Mouse (Mus musculus) CD8-positive naive resting alpha-beta T cell, adult 2 months (primary cell): ENCODE measurements around the gene Atp1a2.

Experiments
- DNase-seq, 2 experiments: peaks; one replicate each; pipeline ENCODE4 v3.0.0; 2022; ENCODE audit warnings: low read depth in 2 of 2, low spot score in 2 of 2

Atp1a2 gene

DNA sequence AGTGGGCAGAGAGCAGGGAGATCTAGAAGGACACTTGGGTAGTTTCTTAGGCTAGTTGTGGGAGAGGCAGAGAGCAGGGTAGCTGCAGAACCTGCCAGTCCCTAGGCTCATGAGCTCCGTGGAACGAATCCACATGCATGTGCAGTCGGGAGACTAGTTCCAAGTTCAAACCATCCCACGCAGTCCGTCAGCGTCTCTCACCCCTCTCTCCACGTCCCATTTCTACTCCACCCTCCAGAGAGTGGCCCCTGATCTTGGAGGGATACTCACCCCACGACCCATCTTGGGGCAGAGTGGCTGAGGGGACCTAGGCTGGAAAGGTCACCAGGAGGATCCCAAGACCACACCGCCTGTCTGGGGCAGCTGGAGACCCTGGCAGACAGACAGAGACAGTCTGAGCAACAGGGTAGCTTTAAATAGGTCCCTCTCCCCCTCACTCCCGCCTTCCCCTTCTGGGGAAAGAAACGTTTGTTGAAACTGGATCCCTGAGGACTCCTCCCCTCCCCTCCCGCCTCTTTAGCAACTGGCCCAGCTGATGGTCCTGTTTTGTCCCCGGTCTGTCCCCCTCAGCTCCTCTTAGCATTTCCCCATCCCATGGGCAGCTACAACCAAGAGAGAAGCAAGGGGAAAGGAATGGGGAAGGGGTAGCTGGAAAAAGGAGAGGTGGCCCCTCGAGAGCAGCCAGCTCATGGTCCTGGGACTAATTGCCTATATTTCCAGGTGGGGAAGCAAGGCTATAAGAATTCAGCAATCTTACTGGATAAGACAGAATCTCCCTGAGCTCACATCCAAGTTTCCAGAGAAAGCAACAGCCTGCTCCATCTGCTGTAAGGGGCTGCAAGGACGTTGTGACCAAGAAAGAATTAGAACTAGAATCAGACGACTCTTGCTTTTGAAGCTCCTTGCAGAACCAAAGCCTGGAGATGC is at the start of gene Atp1a2:
Atp1a2 (minus strand) TSS at position 454 of the 927 bp plus-strand sequence.
- DNase-seq: no peak

DNA sequence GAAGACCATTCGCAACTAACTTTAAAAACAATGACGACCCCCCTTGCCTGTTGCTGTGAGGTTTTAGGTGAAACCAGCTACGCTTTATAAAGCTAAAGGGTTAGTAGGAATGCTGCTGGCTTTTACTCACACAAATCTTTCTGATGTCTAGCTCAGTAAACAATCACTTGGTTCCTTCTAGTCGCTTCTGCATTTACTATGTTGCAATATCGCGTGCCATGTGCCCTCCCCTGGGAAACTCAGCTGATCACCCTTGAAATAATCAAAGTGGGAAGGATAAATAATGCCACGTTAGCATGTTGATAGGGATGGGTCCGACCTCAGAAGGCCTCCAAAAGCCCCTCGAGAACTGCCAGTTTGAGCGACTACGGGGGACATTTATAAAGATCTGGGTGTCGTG is 49.5 kb upstream of the Atp1a2 start:
- no peak for DNase-seq

DNA sequence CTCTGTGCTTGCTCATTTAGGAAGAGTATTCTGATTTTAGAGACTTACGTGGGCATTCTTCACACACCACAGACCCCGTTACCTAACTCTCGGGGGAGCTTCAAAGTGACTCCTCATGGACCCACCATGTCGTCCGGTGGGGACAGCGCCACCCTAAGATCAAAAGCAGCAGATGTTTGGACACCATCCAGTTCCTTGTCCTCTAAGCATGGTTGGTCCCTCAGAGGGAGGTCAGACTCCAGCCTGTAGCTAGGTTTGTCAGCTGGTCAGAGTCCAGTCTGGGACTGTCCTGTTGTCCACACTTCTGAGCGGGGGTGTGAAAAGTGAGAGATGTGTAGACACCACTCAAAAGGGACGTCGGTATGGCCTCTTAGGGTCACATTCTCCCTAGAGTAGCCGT is 48.8 kb upstream of the Atp1a2 start:
- no peak for DNase-seq

DNA sequence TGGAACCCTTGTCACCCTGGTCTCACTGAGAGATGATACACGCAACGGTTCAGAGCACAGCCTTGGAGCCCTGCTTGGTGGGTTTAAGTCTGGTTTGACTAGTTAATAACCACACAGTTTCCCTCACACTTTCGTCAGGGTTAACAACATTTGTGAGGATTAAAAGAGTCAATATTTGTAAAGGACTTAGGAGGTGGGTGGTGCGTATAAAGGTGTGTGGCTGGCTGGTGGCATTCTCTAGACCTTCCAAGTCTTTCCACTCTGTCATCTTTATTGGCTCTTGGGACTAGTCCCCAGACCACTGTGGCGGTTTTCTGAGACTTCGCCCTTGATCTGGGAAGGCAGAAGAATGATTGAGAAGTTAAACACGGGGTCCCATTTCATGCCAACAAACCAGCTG is 47.0 kb upstream of the Atp1a2 start:
- no peak for DNase-seq

DNA sequence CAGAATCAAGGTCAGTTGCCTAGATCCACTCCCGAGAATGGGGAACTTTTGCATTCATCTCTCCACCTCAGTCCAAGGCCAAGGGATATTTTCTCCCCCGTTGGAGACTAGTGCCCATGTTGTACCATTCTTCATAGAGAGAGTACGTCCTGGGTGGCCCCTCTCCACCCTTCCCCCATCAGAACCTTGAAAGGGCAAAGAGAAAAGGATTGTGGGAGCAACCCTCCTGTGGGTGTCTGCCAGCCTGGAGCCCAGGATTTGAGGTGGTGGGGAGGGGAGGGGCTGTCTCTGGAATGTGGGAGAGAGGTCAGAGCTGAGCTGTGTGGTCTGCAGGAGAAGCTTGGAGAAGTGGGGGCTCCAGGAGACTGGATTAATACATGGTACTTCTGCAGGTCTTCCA is 46.0 kb upstream of the Atp1a2 start:
- no peak for DNase-seq

DNA sequence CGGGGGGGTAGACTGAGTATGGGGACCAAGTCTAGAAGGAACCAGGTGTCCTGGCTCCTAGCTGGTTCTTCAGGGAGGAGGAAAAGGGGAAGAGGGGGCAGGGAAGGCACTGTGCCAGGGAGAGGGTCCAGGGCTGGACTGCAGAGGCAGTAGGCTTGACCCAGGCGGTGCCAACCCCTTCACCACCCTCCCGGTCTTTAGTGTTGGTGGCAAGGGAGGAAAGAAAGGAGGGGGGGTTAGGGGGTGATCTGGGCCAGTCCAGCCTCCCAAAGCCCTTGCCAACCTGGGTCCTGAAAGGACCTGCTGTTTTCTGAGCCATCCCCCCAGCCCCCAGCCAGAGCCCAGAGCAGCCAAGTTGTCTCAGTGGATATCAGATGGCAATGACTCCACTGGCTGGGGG is 44.9 kb upstream of the Atp1a2 start:
- DNase-seq: no peak

DNA sequence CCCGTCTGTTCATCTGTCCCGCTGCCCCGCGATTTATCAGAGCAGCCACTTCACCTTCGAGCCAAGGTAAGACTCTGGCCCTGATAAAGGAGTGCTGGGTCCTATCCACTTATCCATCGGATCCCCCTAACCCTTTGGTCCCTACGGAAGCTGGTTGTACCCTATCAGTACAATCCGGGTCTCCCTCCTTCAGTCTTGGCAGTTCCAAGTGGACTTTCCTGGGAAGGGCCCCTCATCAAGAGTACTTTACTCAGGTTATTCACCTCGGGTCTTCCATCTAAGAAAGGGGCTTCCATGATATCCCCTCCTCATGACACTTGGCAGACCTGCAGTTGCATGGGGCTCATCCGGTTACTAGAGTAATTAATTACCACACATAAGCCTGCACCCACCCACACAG is 43.5 kb upstream of the Atp1a2 start:
- DNase-seq: no peak

DNA sequence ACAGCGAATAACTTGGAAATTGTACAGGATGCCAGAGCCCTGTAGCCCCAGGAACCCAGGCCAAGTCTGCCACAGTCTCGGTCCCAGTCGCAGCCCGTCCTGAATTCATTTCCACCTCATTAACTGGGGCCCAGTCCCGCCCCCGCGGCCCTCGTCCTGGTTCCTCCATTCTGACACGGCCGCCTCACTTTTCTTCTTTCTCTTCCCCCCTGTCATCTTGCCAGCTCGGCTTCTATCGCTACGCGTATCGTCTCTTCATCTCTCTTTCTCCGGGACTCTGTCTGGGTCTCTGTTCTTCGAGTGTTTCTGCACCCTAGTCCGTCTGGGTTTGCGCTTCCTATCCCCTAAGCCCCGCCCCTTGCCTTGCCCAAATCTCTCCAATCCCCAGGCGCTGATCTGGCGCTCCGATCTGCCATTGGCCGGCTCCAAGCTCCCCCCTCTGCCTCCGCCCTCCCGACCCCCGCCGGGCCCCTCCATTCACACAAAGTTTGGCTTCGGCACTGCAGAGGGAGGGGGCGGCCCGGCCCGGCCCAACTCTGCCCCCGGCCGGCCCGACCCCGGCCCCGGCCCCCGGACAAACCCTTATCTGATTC is 43.0 kb upstream of the Atp1a2 start, which contains the start of gene Kcnj10:
Kcnj10 (plus strand) TSS at position 482 of the 593 bp plus-strand sequence.
- DNase-seq: peak; percentile 27 to 53

DNA sequence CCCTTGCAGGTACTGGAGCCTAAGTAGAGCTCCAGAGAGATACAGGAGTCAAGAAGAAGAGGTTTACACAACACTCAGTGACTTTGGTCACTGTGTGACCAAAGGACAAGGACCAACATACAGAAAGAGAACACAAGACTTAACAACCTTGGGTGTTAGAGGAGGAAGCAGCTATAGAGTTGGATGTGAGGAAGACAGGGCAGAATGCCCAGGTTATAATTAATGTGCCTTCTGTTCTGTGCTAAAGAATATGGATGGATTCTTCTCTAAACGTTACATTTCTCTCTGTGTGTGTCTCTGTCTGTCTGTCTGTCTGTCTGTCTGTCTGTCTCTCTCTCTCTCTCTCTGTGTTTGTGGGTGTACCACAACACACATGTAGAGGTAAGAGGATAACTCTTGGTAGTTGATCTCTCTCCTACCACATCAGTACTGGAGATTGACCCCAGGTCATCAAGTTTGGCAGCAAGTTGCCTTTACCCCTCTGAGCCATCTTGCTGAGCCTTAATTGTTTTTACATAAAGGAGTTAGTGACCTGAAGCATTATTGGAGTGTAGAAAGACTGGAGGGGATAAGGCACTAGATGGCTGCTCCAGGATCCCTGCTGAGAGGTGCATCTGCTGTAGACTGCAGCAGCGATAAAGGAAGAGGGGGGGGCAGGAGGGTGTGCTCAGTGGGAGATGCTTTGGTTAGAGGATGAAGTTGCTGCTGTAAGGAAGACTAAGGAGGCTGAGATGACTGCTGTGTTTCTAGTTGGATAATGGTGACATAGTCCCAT is 39.7 kb upstream of the Atp1a2 start:
- DNase-seq: no peak

DNA sequence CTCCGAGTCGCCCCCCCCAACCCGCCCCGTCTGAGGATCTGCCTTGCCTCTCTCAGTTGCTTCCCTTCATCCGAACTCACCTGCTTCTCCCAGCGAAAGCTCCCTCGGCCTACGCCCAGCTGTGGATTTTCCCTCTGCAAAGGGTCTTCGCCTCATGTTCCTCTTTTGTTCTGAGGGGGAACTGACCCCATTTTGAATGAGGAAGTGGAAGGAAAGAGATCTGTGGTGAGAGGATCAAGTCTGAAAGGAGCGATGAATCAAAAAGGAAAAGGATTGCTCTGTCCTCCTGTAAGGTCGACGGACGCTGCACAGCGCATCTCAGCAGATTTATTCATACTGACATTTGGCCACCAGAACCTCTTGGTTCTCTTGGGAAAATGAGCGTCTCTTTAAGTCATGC is 37.9 kb upstream of the Atp1a2 start:
- no peak for DNase-seq

DNA sequence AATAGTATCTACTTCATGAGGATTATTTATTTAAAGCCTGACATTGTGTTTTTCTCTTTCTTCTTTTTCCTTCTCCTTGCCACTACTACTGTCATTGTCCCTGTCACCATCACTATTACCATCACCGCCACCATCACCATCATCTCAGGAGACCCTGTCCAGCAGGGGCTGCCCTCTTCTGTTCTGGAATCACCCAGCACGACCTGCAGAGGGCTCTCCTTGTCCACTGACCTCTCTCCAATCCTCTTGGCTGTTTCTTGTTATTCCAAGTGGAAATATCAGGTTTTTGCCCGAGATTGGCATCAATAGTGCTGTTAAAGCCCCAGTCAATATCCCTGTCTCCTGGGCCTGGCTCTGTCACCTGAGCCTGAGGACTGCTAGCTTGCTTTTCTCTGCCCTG is 35.6 kb upstream of the Atp1a2 start:
- no peak for DNase-seq

DNA sequence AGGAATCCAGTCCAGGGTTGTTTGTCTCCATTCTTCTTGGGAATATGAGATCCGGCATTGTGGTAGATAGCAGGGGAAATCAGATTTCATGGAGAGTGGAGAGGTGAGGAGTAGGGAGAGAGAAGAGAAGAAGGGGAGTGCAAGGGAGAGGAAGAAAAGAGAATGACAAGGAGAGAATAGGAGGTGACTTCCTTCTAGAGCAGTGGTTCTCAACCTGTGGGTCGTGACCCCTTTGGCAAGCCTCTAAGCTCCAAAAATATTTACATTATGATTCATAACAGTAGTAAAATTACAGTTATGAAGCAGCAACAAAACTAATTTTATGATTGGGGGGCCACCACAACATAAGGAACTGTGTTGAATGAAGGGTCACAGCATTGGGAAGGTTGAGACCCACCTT is 35.1 kb upstream of the Atp1a2 start:
- no peak for DNase-seq

DNA sequence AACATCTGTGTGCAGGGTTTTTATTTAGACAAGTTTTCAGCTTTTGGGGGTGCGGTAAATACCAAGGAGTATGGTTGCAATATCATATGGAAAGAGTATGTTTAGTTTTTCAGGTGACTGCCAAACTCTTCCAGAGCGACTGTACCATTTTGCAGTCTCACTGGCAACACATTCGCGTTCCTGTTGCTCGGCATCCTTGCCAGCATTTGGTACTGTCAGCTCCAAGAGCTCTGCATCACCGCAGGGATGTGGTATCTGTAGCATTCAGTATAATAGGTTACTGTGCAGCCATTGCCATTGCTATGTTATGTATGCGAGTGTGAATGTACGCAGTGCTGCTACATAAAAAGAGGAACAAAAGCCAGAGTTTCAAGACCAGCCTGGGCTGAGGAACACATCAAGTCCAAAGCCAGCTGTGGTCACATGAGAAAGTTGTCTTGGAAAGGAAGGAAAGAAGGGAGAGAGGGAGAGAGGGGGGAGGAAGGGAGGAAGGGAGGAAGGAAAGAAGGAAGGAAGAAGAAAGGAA is 33.6 kb upstream of the Atp1a2 start:
- no peak for DNase-seq

DNA sequence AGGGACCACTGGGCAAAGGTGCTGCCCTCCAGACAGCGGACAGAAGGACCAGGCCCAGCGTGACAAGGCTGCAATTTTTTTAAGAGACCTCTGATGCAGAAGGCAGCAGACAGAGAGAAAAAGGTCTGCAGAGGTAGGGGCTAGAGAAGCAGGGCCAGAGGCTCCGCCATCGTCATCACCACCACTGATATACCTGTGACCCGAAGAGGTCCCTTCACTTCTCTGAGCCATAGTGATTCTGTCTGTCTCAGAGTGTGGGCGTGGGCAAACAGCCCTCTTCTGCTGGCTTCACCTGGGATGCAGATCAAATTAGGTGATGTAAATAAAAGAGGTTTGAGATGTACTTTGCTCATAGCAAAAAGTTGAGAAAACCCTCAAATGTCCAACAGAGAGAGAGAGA is 31.8 kb upstream of the Atp1a2 start:
- no peak for DNase-seq

DNA sequence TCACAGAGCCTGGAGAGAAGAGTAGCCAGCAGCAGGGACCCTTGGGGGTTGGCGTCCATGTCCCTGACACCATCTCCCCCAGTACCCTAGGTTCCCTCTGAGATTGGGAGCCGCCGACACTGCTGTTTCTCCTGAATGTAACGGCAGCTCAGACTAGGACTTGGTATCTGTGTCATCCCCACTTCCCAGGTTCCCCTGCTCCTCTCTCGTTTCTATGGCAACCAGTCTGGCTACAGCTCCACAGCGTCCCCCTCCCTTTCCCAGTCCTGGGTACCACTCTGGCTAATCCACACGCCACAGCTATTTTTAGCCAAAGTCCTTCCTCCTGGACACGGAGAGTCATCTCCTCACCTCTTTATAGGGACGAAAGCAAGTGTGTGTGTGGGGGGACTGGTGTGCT is 31.3 kb upstream of the Atp1a2 start, which contains the start of gene Kcnj9:
Kcnj9 (minus strand) TSS at position 188 of the 400 bp plus-strand sequence.
- no peak for DNase-seq

DNA sequence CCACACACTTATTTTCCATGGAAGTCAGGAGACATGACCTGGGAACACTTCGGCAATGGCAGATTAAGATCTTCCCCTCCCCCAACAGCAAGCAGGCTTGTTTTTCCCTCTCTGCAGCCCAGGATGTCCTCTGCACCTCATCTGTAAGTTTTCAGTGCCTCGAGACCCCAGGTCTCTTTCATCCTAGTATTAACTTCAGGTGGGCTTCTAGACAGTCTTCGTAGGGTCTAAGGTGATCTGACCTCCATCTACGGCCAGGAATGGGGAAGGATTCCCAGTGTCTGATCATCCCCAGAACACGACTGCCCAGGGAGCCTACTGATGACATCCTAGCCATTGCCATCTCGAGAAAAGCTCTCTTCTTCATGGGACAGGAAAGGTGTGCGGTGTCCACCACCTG is 30.6 kb upstream of the Atp1a2 start:
- DNase-seq: no peak

DNA sequence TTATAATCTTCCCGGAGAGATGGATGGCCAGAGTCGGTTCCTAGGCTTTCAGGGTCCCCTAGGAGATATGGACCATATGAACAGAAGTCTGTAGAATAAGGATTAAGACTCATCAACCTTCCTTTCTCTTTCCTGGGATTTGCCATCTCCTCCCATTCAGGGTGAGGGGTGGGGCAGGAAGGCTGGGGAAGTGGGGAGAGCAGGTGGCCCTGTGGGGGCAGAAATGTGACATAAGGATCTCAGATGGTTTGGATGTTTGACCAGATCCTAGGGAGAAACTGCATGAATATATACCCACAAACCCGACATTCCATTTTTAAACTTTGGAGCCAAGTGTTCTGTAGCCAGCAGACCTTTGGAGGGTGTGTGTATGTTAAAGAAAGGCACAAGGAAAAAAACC is 30.2 kb upstream of the Atp1a2 start:
- no peak for DNase-seq

DNA sequence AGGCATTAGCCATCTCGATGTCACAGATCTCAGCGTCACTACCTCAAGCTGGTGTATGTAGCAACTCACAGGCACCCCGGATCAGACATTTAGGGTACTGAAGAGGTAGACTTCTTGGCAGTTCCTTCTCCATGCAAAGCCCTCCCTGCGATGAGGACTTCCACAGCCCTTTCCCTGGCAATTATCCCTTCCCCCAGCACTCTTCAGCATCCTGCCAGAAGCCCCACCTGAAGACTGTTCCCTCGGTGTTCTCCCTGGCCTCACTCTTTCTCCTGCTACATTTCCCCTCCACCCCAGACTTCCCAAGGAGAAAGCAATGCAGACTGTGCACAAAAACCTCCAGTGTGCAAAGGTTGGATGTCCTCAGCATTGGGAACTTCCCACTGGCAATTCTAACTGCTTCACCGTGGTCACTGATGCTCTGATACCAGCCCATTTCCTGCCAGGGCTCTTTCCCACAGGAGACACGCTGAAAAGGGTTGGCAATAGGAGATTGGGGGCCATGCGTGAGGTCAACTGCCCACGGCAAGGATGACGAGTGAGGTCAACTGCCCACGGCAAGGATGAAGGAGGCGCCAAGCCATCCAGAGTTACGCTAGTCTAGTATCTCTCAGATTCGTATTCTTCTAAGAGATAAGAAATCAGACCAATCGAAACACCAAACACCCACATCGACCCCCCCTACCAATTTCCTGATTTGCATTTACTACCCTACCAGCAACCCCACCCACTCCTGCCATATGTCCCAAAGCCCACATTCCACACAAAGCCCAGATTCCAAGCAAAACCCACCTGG is 29.5 kb upstream of the Atp1a2 start:
- DNase-seq: no peak

DNA sequence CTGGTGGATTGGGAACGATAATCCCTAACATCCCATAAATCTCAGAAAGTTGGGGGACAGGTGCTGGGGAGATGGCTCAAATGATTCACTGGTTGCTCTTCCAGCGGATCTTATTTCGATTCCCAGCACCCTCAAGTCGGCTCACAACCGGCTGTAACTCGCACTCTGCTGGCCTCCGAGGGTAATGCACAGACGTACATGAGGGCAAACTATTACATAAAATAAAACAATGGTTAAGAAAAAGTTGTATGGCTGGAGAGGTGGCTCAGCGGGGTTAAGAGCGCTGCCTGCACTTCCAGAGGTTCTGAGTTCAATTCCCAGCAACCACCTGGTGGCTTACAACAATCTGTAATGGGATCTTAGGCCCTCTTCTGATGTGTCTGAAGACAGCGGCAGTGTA is 28.8 kb upstream of the Atp1a2 start:
- DNase-seq: no peak

DNA sequence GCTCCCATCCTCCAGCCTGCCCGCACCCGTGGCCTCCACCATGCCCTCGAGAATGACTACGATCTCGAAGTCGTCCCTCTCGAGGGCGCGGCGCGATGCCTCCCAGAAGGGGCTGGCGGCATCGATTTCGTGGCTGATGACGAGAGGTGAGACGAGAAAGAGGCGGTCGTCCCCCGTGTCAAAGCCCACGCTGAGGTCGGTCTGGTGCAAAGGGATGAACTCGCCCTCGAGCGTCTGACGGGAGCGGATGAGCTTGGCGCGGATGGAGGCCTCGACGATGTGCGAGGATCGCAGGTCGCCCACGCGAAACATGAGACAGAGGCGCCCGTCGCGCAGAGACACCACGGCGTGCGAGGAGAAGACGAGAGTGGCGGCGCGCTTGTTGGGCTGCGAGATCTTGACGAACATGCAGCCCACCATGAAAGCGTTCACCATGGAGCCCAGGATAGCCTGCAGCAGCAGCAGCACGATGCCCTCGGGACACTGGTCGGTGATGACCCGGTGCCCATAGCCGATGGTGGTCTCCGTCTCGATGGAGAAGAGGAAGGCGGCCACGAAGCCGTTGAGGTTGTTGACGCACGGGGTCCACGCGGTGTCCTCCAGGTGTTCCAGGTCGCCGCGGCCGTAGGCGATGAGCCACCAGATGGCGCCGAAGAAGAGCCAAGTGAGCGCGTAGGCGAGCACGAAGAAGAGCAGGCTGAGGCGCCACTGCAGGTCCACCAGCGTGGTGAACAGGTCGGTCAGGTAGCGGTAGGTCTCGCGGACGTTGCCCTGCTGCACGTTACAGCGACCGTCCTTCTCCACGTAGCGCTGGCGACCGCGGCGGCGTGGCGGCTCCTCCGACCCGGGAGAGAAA is 28.0 kb upstream of the Atp1a2 start:
- DNase-seq: peak; percentile 55 to 68
